ENCODE assay signal across 27 mouse cellular contexts in genomic region chr6:40953716-40954115, GRCm38 (mm10). TPM values are rescaled to one million over a fixed set of nuclear protein-coding genes. Genes with fewer than 3 reads are reported as not detected.
DNase-seq lines count a peak whose midpoint lies in the region; ATAC-seq and TF ChIP-seq lines count a peak whose summit lies in the region.
"Had no signal": no experiment of that assay in that cellular context is flagged by ENCODE, and none has a peak within 500 bp of the region (broad histone marks: within the 10 kb centered on the region; RNA-seq: fewer than 3 reads in every experiment).

No protein-coding gene starts in this region.

- TF ChIP-seq CTCF in hindbrain, postnatal 0 days (IDR thresholded peaks at IDR 0.05; ENCODE audit: low read depth): no peak
- TF ChIP-seq CTCF in intestine, postnatal 0 days (IDR thresholded peaks at IDR 0.05; ENCODE audit: low read depth): no peak

- H3K27ac ChIP-seq in hindbrain, embryonic 14.5 days: no peak overlapping the region
- no peak overlapping the region for H3K27ac ChIP-seq in hindbrain, postnatal 0 days
- H3K27ac ChIP-seq in intestine, embryonic 16.5 days (ENCODE audit: low read length): no peak overlapping the region
- no peak overlapping the region for H3K27ac ChIP-seq in intestine, embryonic 15.5 days
- no peak overlapping the region for H3K27ac ChIP-seq in intestine, postnatal 0 days (ENCODE audit: low read depth, low read length)

- no peak for ATAC-seq in hindbrain, embryonic 14.5 days (ENCODE audit: low FRiP score)
- ATAC-seq in hindbrain, postnatal 0 days: no peak
- ATAC-seq in intestine, embryonic 16.5 days: 0 out of 2 replicates have a peak, but pooled peaks have one; percentile 50
- no peak for ATAC-seq in intestine, embryonic 15.5 days
- ATAC-seq in intestine, postnatal 0 days: peak; percentile 57; the same call in 1 of the 2 replicates
- ATAC-seq: activated CD4-positive, CD25-positive, alpha-beta regulatory T cell, adult 4 months; CD4-positive, CD25-positive, alpha-beta regulatory T cell, adult 4 months; Patski had no signal

- H3K4me2 ChIP-seq in hindbrain, embryonic 14.5 days (replicated peaks): no peak overlapping the region
- H3K4me2 ChIP-seq in hindbrain, postnatal 0 days (ENCODE audit: low read depth, low read length): no peak overlapping the region
- no peak overlapping the region for H3K4me2 ChIP-seq in intestine, embryonic 16.5 days (ENCODE audit: low read depth, low read length)
- no peak overlapping the region for H3K4me2 ChIP-seq in intestine, embryonic 15.5 days (replicated peaks)
- peak overlapping the region; percentile 33; the same call in 1 of the 2 replicates for H3K4me2 ChIP-seq in intestine, postnatal 0 days (replicated peaks; ENCODE audit: low read depth)

- no peaks in the 10 kb centered on the region for H3K4me1 ChIP-seq in hindbrain, embryonic 14.5 days (replicated peaks; ENCODE audit: control insufficient read depth, insufficient read depth, low read length)
- H3K4me1 ChIP-seq in hindbrain, postnatal 0 days (ENCODE audit: insufficient read depth, low read length): no peaks in the 10 kb centered on the region
- no peaks in the 10 kb centered on the region for H3K4me1 ChIP-seq in intestine, embryonic 16.5 days (ENCODE audit: control insufficient read depth, insufficient read depth, low read length)
- no peaks in the 10 kb centered on the region for H3K4me1 ChIP-seq in intestine, embryonic 15.5 days (replicated peaks)
- H3K4me1 ChIP-seq in intestine, postnatal 0 days (replicated peaks; ENCODE audit: control insufficient read depth, insufficient read depth, low read length): no peaks in the 10 kb centered on the region

- WGBS in hindbrain, embryonic 14.5 days: 84% methylated on average over 2 of the region's 2 CpGs
- 71% methylated on average over 2 of the region's 2 CpGs for WGBS in hindbrain, postnatal 0 days
- 51% methylated on average over 2 of the region's 2 CpGs for WGBS in intestine, embryonic 16.5 days
- WGBS in intestine, embryonic 15.5 days: 56% methylated on average over 2 of the region's 2 CpGs
- 41% methylated on average over 2 of the region's 2 CpGs for WGBS in intestine, postnatal 0 days

- no peak overlapping the region for H3K4me3 ChIP-seq in hindbrain, embryonic 14.5 days (replicated peaks; ENCODE audit: low read length)
- no peak overlapping the region for H3K4me3 ChIP-seq in hindbrain, postnatal 0 days (ENCODE audit: low read length)
- H3K4me3 ChIP-seq in intestine, embryonic 16.5 days (ENCODE audit: low read length): no peak overlapping the region
- H3K4me3 ChIP-seq in intestine, embryonic 15.5 days (replicated peaks): no peak overlapping the region
- H3K4me3 ChIP-seq in intestine, postnatal 0 days (ENCODE audit: low read depth, low read length): no peak overlapping the region

- no peaks in the 10 kb centered on the region for H3K27me3 ChIP-seq in hindbrain, embryonic 14.5 days (ENCODE audit: control insufficient read depth, insufficient read depth, low read length)
- H3K27me3 ChIP-seq in hindbrain, postnatal 0 days (ENCODE audit: insufficient read depth, low read length): no peaks in the 10 kb centered on the region
- H3K27me3 ChIP-seq in intestine, embryonic 16.5 days (replicated peaks; ENCODE audit: control insufficient read depth, insufficient read depth, low read length): no peaks in the 10 kb centered on the region
- H3K27me3 ChIP-seq in intestine, embryonic 15.5 days (replicated peaks): no peaks in the 10 kb centered on the region
- H3K27me3 ChIP-seq in intestine, postnatal 0 days (replicated peaks; ENCODE audit: control insufficient read depth, insufficient read depth, low read length): no peaks in the 10 kb centered on the region
- H3K27me3 ChIP-seq: CH12.LX, Patski had no signal

- H3K9ac ChIP-seq in hindbrain, embryonic 14.5 days: no peak overlapping the region
- no peak overlapping the region for H3K9ac ChIP-seq in hindbrain, postnatal 0 days (replicated peaks; ENCODE audit: low read length)
- H3K9ac ChIP-seq in intestine, embryonic 16.5 days (ENCODE audit: low read depth, low read length): no peak overlapping the region
- H3K9ac ChIP-seq in intestine, embryonic 15.5 days: no peak overlapping the region
- no peak overlapping the region for H3K9ac ChIP-seq in intestine, postnatal 0 days (ENCODE audit: low read depth, low read length)

- DNase-seq in hindbrain, embryonic 14.5 days (ENCODE audit: low spot score): peak; percentile 14
- DNase-seq in hindbrain, postnatal 0 days (ENCODE audit: low spot score): no peak
- DNase-seq in adrenal gland, adult 2 months: no peak
- DNase-seq: adrenal gland, adult 8-10 months; adrenal gland, postnatal 10 days; adrenal gland, postnatal 14 days; adrenal gland, postnatal 25 days; adrenal gland, postnatal 36 days; B cell, adult 2 months; cerebellum, adult 11 months; cerebellum, adult 11-12 months; cerebellum, adult 18-20 months; cerebellum, adult 2 months had no signal

- H3K36me3 ChIP-seq in hindbrain, embryonic 14.5 days (replicated peaks; ENCODE audit: control insufficient read depth, insufficient read depth): no peaks in the 10 kb centered on the region
- no peaks in the 10 kb centered on the region for H3K36me3 ChIP-seq in hindbrain, postnatal 0 days (ENCODE audit: insufficient read depth, low read length)
- no peaks in the 10 kb centered on the region for H3K36me3 ChIP-seq in intestine, embryonic 16.5 days (ENCODE audit: control insufficient read depth, insufficient read depth, low read length)
- no peaks in the 10 kb centered on the region for H3K36me3 ChIP-seq in intestine, embryonic 15.5 days
- H3K36me3 ChIP-seq in intestine, postnatal 0 days (ENCODE audit: control insufficient read depth, insufficient read depth): no peaks in the 10 kb centered on the region
- H3K36me3 ChIP-seq: G1E had no signal

- 0 out of 2 replicates have a peak, but pooled peaks cover 7% of the 10 kb centered on the region for H3K9me3 ChIP-seq in hindbrain, embryonic 14.5 days (ENCODE audit: control insufficient read depth, low read length)
- H3K9me3 ChIP-seq in hindbrain, postnatal 0 days (ENCODE audit: low read length): no peaks in the 10 kb centered on the region
- H3K9me3 ChIP-seq in intestine, embryonic 16.5 days (ENCODE audit: control insufficient read depth, low read length): no peaks in the 10 kb centered on the region
- H3K9me3 ChIP-seq in intestine, embryonic 15.5 days: no peaks in the 10 kb centered on the region
- no peaks in the 10 kb centered on the region for H3K9me3 ChIP-seq in intestine, postnatal 0 days (ENCODE audit: control insufficient read depth)
- H3K9me3 ChIP-seq: G1E had no signal

RNA-seq across cellular contexts. Expression of gene Gm4744, which starts 2.0 kb away (rescaled TPM):
- polyA plus RNA-seq in hindbrain, embryonic 14.5 days (2014; fragmentation: Nextera tagmentation; extraction: Ambion mirVana): not detected in 2 replicates
- not detected in 2 replicates for total RNA-seq in hindbrain, postnatal 0 days (2014; rRNA removed)
- polyA plus RNA-seq in hindbrain, postnatal 0 days (2015; fragmentation: Nextera tagmentation; extraction: Ambion mirVana): not detected in 2 replicates
- 0.23 TPM in 1 of 2 replicates, not detected in the other for polyA plus RNA-seq in intestine, embryonic 16.5 days (2015; fragmentation: Nextera tagmentation; extraction: Ambion mirVana)
- polyA plus RNA-seq in intestine, embryonic 15.5 days (2015; fragmentation: Nextera tagmentation; extraction: Ambion mirVana): not detected in 2 replicates
- 0.20 and 0.26 TPM in 2 replicates for polyA plus RNA-seq in intestine, postnatal 0 days (2015; fragmentation: Nextera tagmentation; extraction: Ambion mirVana)
- not detected for total RNA-seq in adrenal gland, adult 2 months (2021)
- polyA plus RNA-seq in adrenal gland, adult 2 months (2012; rRNA removed): not detected in 2 replicates
- total RNA-seq: adrenal gland, adult 18-20 months; adrenal gland, adult 8-10 months; adrenal gland, postnatal 10 days; adrenal gland, postnatal 14 days; adrenal gland, postnatal 25 days; adrenal gland, postnatal 36 days; CH12.LX; ES-E14; G1E; MEL had no signal
- polyA plus RNA-seq: activated CD4-positive, CD25-positive, alpha-beta regulatory T cell, adult 4 months; brain, embryonic 14.5 days; C2C12; CD4-positive, CD25-positive, alpha-beta regulatory T cell, adult 4 months; cerebellum, adult 2 months; G1E; Patski had no signal

RNA-seq across cellular contexts. Expression of gene 1810009J06Rik, which starts 10.8 kb away (rescaled TPM):
- polyA plus RNA-seq in hindbrain, embryonic 14.5 days (2014; fragmentation: Nextera tagmentation; extraction: Ambion mirVana): not detected in 2 replicates
- not detected in 2 replicates for total RNA-seq in hindbrain, postnatal 0 days (2014; rRNA removed)
- polyA plus RNA-seq in hindbrain, postnatal 0 days (2015; fragmentation: Nextera tagmentation; extraction: Ambion mirVana): not detected in 2 replicates
- 0.33 and 0.37 TPM in 2 replicates for polyA plus RNA-seq in intestine, embryonic 16.5 days (2015; fragmentation: Nextera tagmentation; extraction: Ambion mirVana)
- 0.42 TPM in 1 of 2 replicates, not detected in the other for polyA plus RNA-seq in intestine, embryonic 15.5 days (2015; fragmentation: Nextera tagmentation; extraction: Ambion mirVana)
- polyA plus RNA-seq in intestine, postnatal 0 days (2015; fragmentation: Nextera tagmentation; extraction: Ambion mirVana): 2.3 and 2.5 TPM in 2 replicates
- total RNA-seq in adrenal gland, adult 2 months (2021): not detected
- polyA plus RNA-seq in adrenal gland, adult 2 months (2012; rRNA removed): not detected in 2 replicates
- total RNA-seq: adrenal gland, adult 18-20 months; adrenal gland, adult 8-10 months; adrenal gland, postnatal 10 days; adrenal gland, postnatal 14 days; adrenal gland, postnatal 25 days; adrenal gland, postnatal 36 days; CH12.LX; ES-E14; G1E; MEL had no signal
- polyA plus RNA-seq: brain, embryonic 14.5 days; C2C12; cerebellum, adult 2 months; G1E; Patski had no signal

RNA-seq across cellular contexts. Expression of gene 1700074P13Rik, which starts 13.4 kb away (rescaled TPM):
- polyA plus RNA-seq in hindbrain, embryonic 14.5 days (2014; fragmentation: Nextera tagmentation; extraction: Ambion mirVana): not detected in 2 replicates
- total RNA-seq in hindbrain, postnatal 0 days (2014; rRNA removed): not detected in 2 replicates
- polyA plus RNA-seq in hindbrain, postnatal 0 days (2015; fragmentation: Nextera tagmentation; extraction: Ambion mirVana): not detected in 2 replicates
- polyA plus RNA-seq in intestine, embryonic 16.5 days (2015; fragmentation: Nextera tagmentation; extraction: Ambion mirVana): not detected in 2 replicates
- polyA plus RNA-seq in intestine, embryonic 15.5 days (2015; fragmentation: Nextera tagmentation; extraction: Ambion mirVana): not detected in 2 replicates
- polyA plus RNA-seq in intestine, postnatal 0 days (2015; fragmentation: Nextera tagmentation; extraction: Ambion mirVana): not detected in 2 replicates
- total RNA-seq in adrenal gland, adult 2 months (2021): not detected
- polyA plus RNA-seq in adrenal gland, adult 2 months (2012; rRNA removed): not detected in 2 replicates
- total RNA-seq: adrenal gland, adult 18-20 months; adrenal gland, adult 8-10 months; adrenal gland, postnatal 10 days; adrenal gland, postnatal 14 days; adrenal gland, postnatal 25 days; adrenal gland, postnatal 36 days; adrenal gland, postnatal 4 days; CH12.LX; ES-E14; MEL had no signal
- polyA plus RNA-seq: activated CD4-positive, CD25-positive, alpha-beta regulatory T cell, adult 4 months; brain, embryonic 14.5 days; C2C12; CD4-positive, CD25-positive, alpha-beta regulatory T cell, adult 4 months; cerebellum, adult 2 months; G1E; Patski had no signal

RNA-seq across cellular contexts. Expression of gene Gm2663, which starts 45.6 kb away (rescaled TPM):
- polyA plus RNA-seq in hindbrain, embryonic 14.5 days (2014; fragmentation: Nextera tagmentation; extraction: Ambion mirVana): not detected in 2 replicates
- total RNA-seq in hindbrain, postnatal 0 days (2014; rRNA removed): not detected in 2 replicates
- not detected in 2 replicates for polyA plus RNA-seq in hindbrain, postnatal 0 days (2015; fragmentation: Nextera tagmentation; extraction: Ambion mirVana)
- polyA plus RNA-seq in intestine, embryonic 16.5 days (2015; fragmentation: Nextera tagmentation; extraction: Ambion mirVana): 0.39 and 0.59 TPM in 2 replicates
- 0.62 and 1.1 TPM in 2 replicates for polyA plus RNA-seq in intestine, embryonic 15.5 days (2015; fragmentation: Nextera tagmentation; extraction: Ambion mirVana)
- polyA plus RNA-seq in intestine, postnatal 0 days (2015; fragmentation: Nextera tagmentation; extraction: Ambion mirVana): 0.93 and 2.5 TPM in 2 replicates
- total RNA-seq in adrenal gland, adult 2 months (2021): not detected
- not detected in 2 replicates for polyA plus RNA-seq in adrenal gland, adult 2 months (2012; rRNA removed)
- total RNA-seq: adrenal gland, adult 18-20 months; adrenal gland, adult 8-10 months; adrenal gland, postnatal 10 days; adrenal gland, postnatal 14 days; adrenal gland, postnatal 25 days; adrenal gland, postnatal 36 days; CH12.LX; ES-E14; G1E; MEL had no signal
- polyA plus RNA-seq: activated CD4-positive, CD25-positive, alpha-beta regulatory T cell, adult 4 months; brain, embryonic 14.5 days; C2C12; CD4-positive, CD25-positive, alpha-beta regulatory T cell, adult 4 months; cerebellum, adult 2 months; G1E; Patski had no signal

RNA-seq across cellular contexts. Expression of gene Prss58, which starts 53.5 kb away (rescaled TPM):
- not detected in 2 replicates for polyA plus RNA-seq in hindbrain, embryonic 14.5 days (2014; fragmentation: Nextera tagmentation; extraction: Ambion mirVana)
- total RNA-seq in hindbrain, postnatal 0 days (2014; rRNA removed): not detected in 2 replicates
- not detected in 2 replicates for polyA plus RNA-seq in hindbrain, postnatal 0 days (2015; fragmentation: Nextera tagmentation; extraction: Ambion mirVana)
- polyA plus RNA-seq in intestine, embryonic 16.5 days (2015; fragmentation: Nextera tagmentation; extraction: Ambion mirVana): not detected in 2 replicates
- polyA plus RNA-seq in intestine, embryonic 15.5 days (2015; fragmentation: Nextera tagmentation; extraction: Ambion mirVana): not detected in 2 replicates
- not detected in 2 replicates for polyA plus RNA-seq in intestine, postnatal 0 days (2015; fragmentation: Nextera tagmentation; extraction: Ambion mirVana)
- total RNA-seq in adrenal gland, adult 2 months (2021): not detected
- polyA plus RNA-seq in adrenal gland, adult 2 months (2012; rRNA removed): not detected in 2 replicates
- total RNA-seq: adrenal gland, adult 18-20 months; adrenal gland, adult 8-10 months; adrenal gland, postnatal 10 days; adrenal gland, postnatal 14 days; adrenal gland, postnatal 25 days; adrenal gland, postnatal 36 days; adrenal gland, postnatal 4 days; CH12.LX; ES-E14; G1E; MEL had no signal
- polyA plus RNA-seq: activated CD4-positive, CD25-positive, alpha-beta regulatory T cell, adult 4 months; brain, embryonic 14.5 days; C2C12; CD4-positive, CD25-positive, alpha-beta regulatory T cell, adult 4 months; cerebellum, adult 2 months; G1E; Patski had no signal

Comparison
In these comparisons a context has a peak if more than half of its experiments do, and no peak if none do; other contexts are left out.
1. ATAC-seq: peak in intestine, embryonic 16.5 days (single experiment) and intestine, postnatal 0 days (single experiment); none in hindbrain, embryonic 14.5 days (single experiment), hindbrain, postnatal 0 days (single experiment) and intestine, embryonic 15.5 days (single experiment).